Mouse (Mus musculus): ENCODE results near the gene Plekhg5.

The Plekhg5 gene

GRCm38 (mm10) chr4:152125161-152126025, 53.1 kb downstream of the Plekhg5 start:
- DNase-seq (ENCODE audit: low read depth, low spot score) = no peak

GRCm38 (mm10) chr4:152126026-152126920, 54.0 kb downstream of the Plekhg5 start:
- DNase-seq (ENCODE audit: low read depth, low spot score) = no peak

DNA sequence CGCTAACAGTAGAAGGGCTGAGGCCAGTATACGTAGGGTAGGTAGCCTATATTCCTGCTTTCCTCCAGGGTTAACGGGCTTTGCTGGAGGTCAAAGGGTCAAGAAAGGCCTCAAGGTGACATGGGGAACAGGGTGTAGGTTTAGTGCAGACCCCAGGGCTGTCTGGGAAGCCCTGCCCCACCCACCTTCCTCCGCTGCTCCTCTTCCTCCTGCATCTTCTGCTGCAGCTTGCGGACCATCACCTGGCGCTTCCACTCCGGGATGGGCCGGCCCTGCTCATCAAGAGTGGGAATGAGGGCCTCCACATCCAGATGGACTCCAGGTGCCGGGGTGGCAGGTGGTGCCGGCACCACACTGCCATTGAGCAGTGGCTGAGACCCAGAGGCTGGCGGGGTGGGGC, 55.6 kb downstream of the Plekhg5 start:
- no peak for DNase-seq (ENCODE audit: low read depth, low spot score)

- no peak for DNase-seq (ENCODE audit: low read depth, low spot score)
Observed at GRCm38 (mm10) chr4:152128784-152129183, 56.5 kb downstream of the Plekhg5 start.

DNA sequence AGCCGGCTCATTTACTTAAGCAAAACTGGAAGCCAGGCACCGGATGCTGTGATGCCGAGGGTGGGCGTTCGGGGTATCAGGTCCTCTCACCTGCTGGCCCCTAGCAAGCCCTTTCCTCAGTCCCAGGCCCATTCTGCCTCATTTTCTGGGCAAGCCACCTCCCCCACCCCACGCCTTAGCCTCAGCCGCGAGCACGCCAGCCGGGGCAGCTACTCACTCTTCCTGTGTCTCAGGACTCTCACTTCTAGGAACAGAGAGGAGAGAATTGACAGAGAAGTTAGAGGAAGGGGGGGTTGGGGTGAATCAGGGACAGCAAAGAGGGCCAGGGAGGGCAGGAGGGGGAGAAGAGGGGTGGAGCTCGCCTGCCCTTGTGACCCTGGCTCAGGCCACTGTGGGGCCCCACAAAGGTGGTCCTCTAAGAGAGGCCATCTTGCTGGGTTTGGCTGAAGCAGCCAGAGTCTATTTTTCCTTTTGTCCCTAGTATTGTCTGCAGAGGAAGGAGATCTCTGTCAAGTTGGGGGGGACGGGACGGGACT, 57.2 kb downstream of the Plekhg5 start:
- no peak for DNase-seq (ENCODE audit: low read depth, low spot score)

DNA sequence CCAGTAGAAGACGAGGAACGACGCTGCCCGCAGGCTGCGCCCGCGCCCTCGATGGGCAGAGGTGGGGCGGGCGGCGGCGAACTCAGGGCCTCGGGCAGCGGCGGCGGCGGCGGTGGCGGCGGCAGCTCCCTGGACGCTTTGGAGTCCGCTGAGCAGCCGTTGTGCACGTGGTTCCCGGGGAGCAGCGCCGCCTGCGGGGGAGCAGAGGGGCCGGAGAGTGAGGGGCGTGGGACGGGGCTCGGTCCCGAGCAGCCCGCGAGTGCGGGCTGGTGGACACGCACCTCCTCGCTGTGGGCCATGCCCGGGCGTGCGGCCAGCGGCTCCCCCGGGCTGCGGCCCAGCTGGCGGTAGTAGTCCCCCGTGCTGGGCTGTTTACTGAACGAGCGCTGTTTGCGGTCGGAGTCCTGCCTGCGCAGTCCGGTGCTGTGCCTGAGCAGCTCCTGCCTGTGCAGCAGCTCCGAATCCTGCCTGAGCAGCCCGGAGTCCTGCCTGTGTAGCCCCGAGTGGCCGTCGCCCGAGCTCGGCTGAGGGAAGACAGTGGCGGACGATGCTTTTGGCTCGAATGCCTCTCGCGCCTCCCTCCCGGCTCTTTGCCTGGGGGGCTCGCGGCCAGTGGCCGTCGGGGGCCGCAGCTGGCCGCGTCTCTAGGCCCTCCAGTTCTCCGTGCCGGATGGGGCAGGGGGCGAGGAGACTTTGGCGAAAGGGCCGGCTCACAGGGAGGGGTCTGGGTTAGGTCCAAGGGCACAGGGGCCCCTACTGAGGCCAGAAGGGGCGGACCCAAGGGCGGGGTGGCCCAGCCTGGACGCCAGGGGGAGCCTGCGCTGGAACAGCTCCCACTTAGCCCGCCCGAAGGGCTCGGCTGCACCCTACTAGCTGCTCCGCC, 58.7 kb downstream of the Plekhg5 start:
- DNase-seq (ENCODE audit: low read depth, low spot score) = no peak

DNA sequence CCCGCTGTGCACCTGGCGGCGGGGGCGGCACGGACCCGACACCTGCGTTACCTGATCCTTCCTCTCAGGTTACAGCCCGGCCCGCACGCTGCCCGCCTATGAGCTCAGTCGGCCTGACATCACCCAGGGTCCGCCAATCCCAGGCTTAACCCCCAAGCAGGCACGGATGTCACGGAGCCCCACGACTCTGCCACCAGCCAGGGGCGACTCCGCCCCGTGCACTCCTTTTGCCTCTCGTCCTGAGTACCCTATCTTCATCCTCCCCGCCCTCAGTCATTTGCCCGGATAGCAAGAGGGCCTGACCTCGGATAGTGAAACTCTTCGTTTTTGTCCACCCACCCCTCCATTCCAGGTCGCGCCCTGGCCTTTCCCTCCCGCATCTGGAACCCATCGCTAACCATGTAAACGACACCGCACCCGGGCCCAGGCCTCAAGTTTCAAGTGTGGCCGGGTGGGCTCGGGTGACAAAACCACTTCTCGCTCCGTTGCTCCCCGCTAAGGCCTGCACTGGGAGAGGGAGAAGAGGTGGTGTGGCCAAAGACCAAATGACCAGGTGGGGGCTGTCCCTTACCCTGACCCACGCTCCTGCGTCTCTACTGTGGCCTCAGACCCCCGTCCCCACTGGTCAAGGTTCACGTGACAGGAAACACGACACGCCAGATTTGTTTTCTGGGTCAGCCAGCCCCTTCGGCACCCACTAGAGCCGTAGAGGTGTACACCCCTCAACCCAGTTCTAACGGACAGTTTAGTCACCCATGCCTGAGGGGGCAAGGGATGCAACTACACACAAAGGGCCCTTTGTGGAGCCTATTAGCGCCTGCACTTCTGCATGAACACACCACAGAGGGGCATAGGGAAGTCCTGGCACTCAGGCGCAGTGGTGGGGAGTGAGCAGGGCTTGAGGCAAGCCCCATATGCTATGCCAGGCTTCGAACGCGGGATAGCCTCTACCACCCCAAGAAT, 59.8 kb downstream of the Plekhg5 start:
- DNase-seq (ENCODE audit: low read depth, low spot score) = no peak

- DNase-seq (ENCODE audit: low read depth, low spot score) = no peak
Observed at GRCm38 (mm10) chr4:152132772-152133169, 60.5 kb downstream of the Plekhg5 start.

- no peak for DNase-seq (ENCODE audit: low read depth, low spot score)
Observed at GRCm38 (mm10) chr4:152133213-152133612, 60.9 kb downstream of the Plekhg5 start.

DNA sequence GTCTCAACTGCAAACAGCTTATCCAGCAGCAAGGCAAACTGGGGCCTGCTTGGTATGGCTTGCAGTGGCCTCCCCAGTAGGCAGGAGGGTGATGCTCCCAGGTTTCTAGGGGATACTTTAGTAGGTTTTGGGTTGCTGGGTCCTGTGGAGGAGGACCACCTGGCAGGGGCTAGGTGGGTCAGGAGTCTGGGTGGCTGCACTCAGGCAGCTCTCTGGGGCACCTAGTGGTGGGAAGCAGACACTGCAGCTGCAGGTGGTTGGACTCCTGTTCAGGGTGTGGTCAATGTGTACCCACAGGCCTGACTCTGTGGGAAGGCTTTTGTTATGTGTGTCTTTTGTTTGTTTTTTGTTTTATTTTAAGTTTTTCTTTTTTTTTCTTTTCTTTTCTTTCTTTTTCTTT, 62.2 kb downstream of the Plekhg5 start:
- DNase-seq (ENCODE audit: low read depth, low spot score) = peak; percentile 46

DNA sequence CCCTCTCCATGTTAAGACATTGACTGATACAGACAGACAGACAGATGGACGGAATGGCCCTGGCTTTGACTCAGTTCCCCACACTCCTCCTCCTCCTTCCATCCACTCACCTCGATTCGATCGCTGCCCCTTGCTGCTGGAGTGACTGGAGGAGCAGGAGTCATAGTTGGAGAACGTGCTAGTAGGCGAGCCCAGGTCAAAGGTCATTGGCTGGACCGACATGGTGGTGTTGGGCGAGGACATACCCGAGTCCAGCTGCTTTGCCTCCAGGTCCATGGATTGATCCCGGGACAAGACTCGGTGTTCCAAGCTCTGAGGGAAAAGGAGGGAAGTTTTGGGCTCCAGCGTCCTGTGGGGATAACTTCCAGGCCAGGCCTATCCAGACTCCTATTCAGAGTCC, 63.1 kb downstream of the Plekhg5 start:
- no peak for DNase-seq (ENCODE audit: low read depth, low spot score)

GRCm38 (mm10) chr4:152136112-152136875, 64.0 kb downstream of the Plekhg5 start:
- peak; percentile 60 for DNase-seq (ENCODE audit: low read depth, low spot score)

DNA sequence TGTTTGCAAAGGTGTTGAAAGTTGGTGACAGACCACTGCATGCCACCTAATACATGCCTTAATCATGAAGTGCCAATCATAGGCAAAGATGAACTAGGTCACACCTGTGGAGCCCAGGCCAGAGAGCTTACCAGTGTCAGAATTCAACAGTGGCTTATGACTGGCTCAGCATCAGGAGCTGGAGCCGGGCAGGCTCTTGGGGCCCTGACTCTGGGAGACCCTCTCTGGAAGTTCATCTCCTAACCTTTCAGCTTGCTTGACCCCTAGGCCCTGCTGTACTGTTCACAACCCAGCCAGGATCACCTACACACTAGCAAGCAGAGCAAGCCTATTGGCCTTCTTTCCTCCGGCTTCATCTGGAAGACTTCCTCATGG, 64.6 kb downstream of the Plekhg5 start:
- no peak for DNase-seq (ENCODE audit: low read depth, low spot score)

DNA sequence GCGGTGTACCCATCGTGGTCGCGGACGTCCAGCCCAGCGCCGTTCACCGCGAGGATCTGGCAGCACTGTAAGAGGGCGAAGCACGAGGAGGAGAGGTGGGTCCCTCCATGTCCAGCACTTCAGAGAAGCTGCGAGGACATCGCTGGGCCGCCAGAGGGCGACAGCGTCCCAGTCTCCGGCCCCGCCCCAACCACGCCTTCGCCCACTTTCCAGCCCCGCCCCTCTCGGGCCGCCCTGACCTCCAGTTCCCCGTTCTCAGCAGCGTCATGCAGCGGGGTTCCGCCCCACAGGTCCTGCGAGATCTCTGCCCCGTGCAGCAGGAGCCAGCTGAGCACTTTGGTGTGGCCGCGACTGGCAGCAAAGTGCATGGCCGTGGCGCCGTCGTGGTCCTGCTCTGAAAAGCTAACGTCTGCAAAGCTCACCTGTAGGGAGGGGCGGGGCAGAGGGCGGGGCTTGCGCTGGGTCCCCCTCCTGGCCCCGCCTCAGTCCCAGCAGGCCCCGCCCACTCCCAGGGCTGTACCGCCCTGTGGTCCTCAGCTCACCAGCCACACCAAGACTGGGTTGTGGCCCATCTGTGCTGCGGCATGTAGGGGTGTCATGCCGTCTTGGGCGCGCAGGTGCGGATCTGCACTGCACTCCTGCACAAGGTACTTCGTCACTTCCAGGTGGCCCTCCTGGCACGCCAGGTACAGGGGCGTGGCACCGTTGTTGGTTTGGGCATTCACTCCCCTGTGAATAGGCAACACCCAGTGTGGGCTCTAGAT, 66.4 kb downstream of the Plekhg5 start:
- peak; percentile 52 for DNase-seq (ENCODE audit: low read depth, low spot score)

DNA sequence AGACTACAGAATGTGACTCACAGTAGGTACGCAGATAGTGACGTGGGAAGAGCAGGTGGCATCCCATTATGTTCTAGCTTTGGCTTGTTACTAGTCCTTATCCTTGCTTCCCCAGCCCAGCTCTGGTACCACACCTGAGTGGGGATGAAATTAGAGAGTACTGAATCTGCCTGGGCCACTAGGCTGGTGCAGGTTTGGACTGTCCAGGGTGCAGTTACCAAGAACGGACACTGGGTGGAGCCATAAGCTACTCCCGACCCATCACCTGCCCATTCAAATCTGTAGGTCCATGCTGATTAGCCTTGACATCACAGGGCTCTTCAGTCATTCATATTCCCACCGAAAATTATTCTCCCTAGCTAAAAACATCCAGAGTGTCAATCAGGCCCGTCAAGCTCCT, 68.1 kb downstream of the Plekhg5 start:
- peak; percentile 70 for DNase-seq (ENCODE audit: low read depth, low spot score)

- no peak for DNase-seq (ENCODE audit: low read depth, low spot score)
Observed at GRCm38 (mm10) chr4:152141521-152142135, 69.3 kb downstream of the Plekhg5 start.

DNA sequence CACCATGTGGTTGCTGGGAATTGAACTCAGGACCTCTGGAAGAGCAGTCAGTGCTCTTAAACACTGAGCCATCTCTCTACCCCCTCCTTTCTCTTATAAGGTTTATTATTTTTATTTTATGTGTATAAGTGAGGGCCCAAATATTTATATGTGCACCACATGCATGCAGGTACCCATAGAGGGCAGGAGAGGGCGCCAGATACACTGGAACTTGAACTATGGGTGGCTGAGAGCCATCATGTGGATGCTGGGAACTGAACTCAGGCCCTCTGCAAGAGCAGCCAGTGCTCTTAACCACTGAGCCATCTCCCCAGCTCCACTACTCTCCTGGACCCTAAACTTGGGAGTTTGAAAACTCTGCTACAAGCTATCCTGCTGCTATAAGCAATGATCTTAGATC, 71.3 kb downstream of the Plekhg5 start:
- no peak for DNase-seq (ENCODE audit: low read depth, low spot score)

- no peak for DNase-seq (ENCODE audit: low read depth, low spot score)
Observed at GRCm38 (mm10) chr4:152145473-152145872, 73.2 kb downstream of the Plekhg5 start.
